Mouse (Mus musculus) cortical plate, adult 2 months (tissue): ENCODE data around the gene Atad3a.

Experiments used
- CTCF ChIP-seq: fragments of 200-500 bp; IDR thresholded peaks from 2 replicates; pipeline ENCODE4 v1.5.1; 2011; ENCODE audit warnings: mild to moderate bottlenecking, control low read depth, low read length; ENCODE audit not compliant: insufficient read depth; ENCODE audit errors: extremely low read depth
- POLR2A ChIP-seq: fragments of 200-500 bp; IDR thresholded peaks from 2 replicates; pipeline ENCODE4 v1.6.1; 2011; ENCODE audit warnings: mild to moderate bottlenecking, low read length, control low read depth; ENCODE audit not compliant: insufficient read depth; ENCODE audit errors: extremely low read depth

DNA sequence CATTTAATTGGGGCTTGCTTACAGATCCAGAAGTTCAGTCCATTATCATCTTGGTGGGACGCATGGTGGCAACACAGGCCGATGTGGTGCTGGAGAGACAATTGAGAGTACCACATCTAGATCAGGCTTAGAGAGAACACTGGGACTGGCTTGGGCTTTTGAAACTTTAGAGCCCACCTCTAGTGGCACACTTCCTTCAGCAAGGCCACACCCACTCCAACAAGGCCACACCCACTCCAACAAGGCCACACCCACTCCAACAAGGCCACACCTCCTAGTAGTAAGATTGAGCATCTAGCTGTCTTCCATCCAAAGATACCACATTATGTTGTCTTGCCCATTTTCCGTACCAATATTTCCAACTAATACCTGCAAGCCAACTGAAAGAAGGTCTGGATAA, 68.5 kb downstream of the Atad3a start:
- TF ChIP-seq POLR2A (no peak), CTCF (no peak)
